Mouse (Mus musculus) heart, embryonic 14.5 days (tissue): ENCODE data around the gene Dazap1. TPM values are rescaled to one million over a fixed set of nuclear protein-coding genes. Genes with fewer than 3 reads are reported as not detected.
"Not testable (repeated sequence)": the region's sequence is repeated elsewhere in the genome, so short reads cannot be mapped to it uniquely, and the experiment has no call there.

ENCODE experiments used
- ATAC-seq: fragments of 200-750 bp; cut with Nextera tagmentation; 2 replicates; pipeline ENCODE4 v1.8.0; 2017; ENCODE audit warnings: low read depth, moderate TSS enrichment; ENCODE audit not compliant: insufficient number of reproducible peaks, insufficient read depth, low FRiP score
- H3K27ac ChIP-seq, 2 experiments: fragments of 200-500 bp in 1 of 2; fragments of 300-500 bp in 1 of 2; sonication (generic) in 1 of 2; replicated peaks in 1 of 2; 2 replicates each; pipeline ENCODE4 v1.5.1; 2012 to 2014; ENCODE audit warnings: low read depth in 2 of 2, low read length in 2 of 2, control low read depth in 1 of 2, mild to moderate bottlenecking in 1 of 2, mixed read lengths in 1 of 2; ENCODE audit not compliant: control insufficient read depth in 1 of 2, insufficient read depth in 1 of 2
- H3K27me3 ChIP-seq: fragments of 300-500 bp; sonication (generic); 2 replicates; pipeline ENCODE4 v1.6.1; 2014; ENCODE audit warnings: mild to moderate bottlenecking, low read length, control low read depth; ENCODE audit not compliant: control insufficient read depth, insufficient read depth
- H3K36me3 ChIP-seq: fragments of 300-500 bp; sonication (generic); 2 replicates; pipeline ENCODE4 v1.6.1; 2014; ENCODE audit warnings: mild to moderate bottlenecking, control low read depth, low read length, mixed read lengths; ENCODE audit not compliant: control insufficient read depth, insufficient read depth
- H3K4me1 ChIP-seq, 2 experiments: fragments of 200-500 bp in 1 of 2; fragments of 300-500 bp in 1 of 2; sonication (generic) in 1 of 2; 2 replicates each; pipeline ENCODE4 v1.6.1; 2012 to 2014; ENCODE audit warnings: low read length in 2 of 2, control low read depth in 1 of 2, mixed read lengths in 1 of 2; ENCODE audit not compliant: control insufficient read depth in 2 of 2, insufficient read depth in 2 of 2
- H3K4me2 ChIP-seq: fragments of 300-500 bp; sonication (generic); 2 replicates; pipeline ENCODE4 v1.6.1; 2014; ENCODE audit warnings: mild to moderate bottlenecking, low read length
- H3K4me3 ChIP-seq, 2 experiments: fragments of 200-500 bp in 1 of 2; fragments of 300-500 bp in 1 of 2; sonication (generic) in 1 of 2; 2 replicates each; pipeline ENCODE4 v1.5.1; 2012 to 2014; ENCODE audit warnings: low read length in 2 of 2, mild to moderate bottlenecking in 2 of 2, control low read depth in 1 of 2, low read depth in 1 of 2, moderate library complexity in 1 of 2; ENCODE audit not compliant: control insufficient read depth in 1 of 2, insufficient read depth in 1 of 2
- H3K9ac ChIP-seq: fragments of 300-500 bp; sonication (generic); 2 replicates; pipeline ENCODE4 v1.6.1; 2014; ENCODE audit warnings: mild to moderate bottlenecking, low read length
- H3K9me3 ChIP-seq: fragments of 300-500 bp; sonication (generic); 2 replicates; pipeline ENCODE4 v1.6.1; 2016; ENCODE audit warnings: low read length, control low read depth; ENCODE audit not compliant: control insufficient read depth
- WGBS: fragments of 180-500 bp; shearing (Covaris S2); extraction: QIAGEN DNeasy Blood & Tissue Kit; methylation state at CpG from one replicate; pipeline ENCODE4 v1.1.7; 2014; 5-methylcytosine and 5-hydroxymethylcytosine counted together
- polyA plus RNA-seq: library from polyadenylated mRNA; unstranded; fragments of >200 nt; fragmentation: Nextera tagmentation; extraction: Ambion mirVana; gene quantifications from 2 replicates; pipeline ENCODE4 v1.2.1, GENCODE M21; 2014

Gene Dazap1
- polyA plus RNA-seq, result 25.0 and 27.5 TPM in 2 replicates

GRCm38 (mm10) chr10:80260642-80261584 lies at the start of gene Dazap1, which contains the start of gene Gamt:
Gene Dazap1 (plus strand): TSS chr10:80261486.
Gene Gamt (minus strand): TSS chr10:80261012.
- Histone ChIP-seq H3K4me3 (peak within 1 kb of the TSS; percentile 53 to 60), H3K9ac (peak within 1 kb of the TSS; percentile 82), H3K27ac (peak within 1 kb of the TSS; percentile 88 to 98), H3K9me3 (no peaks in the 10 kb centered on the region), H3K27me3 (no peaks in the 10 kb centered on the region), H3K36me3 (peaks cover 34% of the 10 kb centered on the region), H3K4me2 (peak within 1 kb of the TSS; percentile 95), H3K4me1 (peaks cover 21 to 34% of the 10 kb centered on the region in 2 experiments)
- peak; percentile 90 for ATAC-seq
- under 1% methylated on average over 49 of the region's 49 CpGs for WGBS

GRCm38 (mm10) chr10:80211547-80212103 lies 49.7 kb upstream of the Dazap1 start:
- not testable (repeated sequence) for H3K4me1 ChIP-seq, H3K27ac ChIP-seq, H3K36me3 ChIP-seq, H3K4me3 ChIP-seq, H3K27me3 ChIP-seq, H3K9me3 ChIP-seq, H3K4me2 ChIP-seq, H3K9ac ChIP-seq, ATAC-seq
- WGBS, result 81% methylated on average over 7 of the region's 7 CpGs

DNA sequence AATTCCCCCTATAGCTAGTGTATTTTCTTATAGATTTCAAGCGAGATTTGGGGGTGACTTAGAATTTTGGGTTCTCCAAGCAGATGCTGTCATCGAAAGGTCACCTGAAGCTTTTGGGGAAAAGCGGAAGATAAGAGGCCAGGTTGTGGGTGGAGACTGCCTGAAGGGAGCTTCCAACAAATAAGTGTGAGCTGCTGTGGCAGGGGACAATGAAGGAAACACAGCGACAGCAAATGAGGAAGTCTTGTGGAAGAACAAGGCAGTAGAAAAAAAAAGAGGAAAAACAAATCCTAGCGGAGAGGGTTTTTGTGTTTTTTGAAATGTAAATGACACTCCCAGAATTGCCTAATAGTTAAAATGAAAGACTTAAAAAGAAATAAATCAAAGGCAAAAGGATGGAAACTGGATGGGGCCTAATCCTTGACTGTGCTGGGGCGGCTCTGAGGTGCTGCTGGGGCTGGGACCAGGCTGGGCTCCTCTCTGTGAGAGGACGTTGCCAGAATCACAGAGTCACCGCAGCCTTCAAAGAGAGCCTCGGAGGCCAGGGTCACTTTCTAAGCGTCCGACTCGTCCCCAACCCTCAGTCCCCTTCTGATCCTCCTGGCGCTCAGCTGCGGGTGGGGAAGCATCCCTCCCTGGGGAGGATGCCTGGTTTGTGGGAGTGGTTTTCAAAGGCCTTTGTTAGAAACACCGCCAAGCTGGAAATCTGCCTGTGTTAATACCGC lies 46.1 kb upstream of the Dazap1 start:
- H3K4me1 ChIP-seq, result no peaks in the 10 kb centered on the region; a peak in 1 of 4 replicates
- H3K4me2 ChIP-seq, result no peak overlapping the region
- no peak for ATAC-seq
- H3K4me3 ChIP-seq, result no peak overlapping the region
- H3K27ac ChIP-seq, result no peak overlapping the region
- H3K9me3 ChIP-seq, result no peaks in the 10 kb centered on the region
- H3K27me3 ChIP-seq, result no peaks in the 10 kb centered on the region
- no peak overlapping the region for H3K9ac ChIP-seq
- 34% methylated on average over 16 of the region's 16 CpGs for WGBS
- no peaks in the 10 kb centered on the region for H3K36me3 ChIP-seq

DNA sequence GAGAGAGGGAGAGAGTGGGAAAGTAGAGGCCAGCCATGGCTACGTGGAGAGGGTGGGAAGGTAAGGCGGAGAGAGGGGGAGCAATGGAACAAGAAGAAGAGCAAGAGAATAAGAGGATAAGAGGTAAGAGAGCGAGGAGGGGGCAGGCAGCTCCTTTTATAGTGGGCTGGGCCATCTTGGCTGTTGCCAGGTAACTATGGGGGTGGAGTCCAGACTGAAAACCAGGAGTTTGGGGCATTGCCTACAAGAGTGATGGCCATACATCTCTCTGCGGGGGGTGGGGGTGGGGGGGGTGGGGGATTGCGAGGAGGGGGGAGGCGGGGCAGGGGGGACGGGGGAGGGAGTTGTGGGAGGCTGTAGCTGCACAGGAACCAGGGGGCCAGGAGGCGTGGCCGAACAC lies 40.6 kb upstream of the Dazap1 start:
- no peak overlapping the region for H3K27ac ChIP-seq
- peaks cover 3 to 7% of the 10 kb centered on the region in 2 experiments; a peak in 2 of 4 replicates for H3K4me1 ChIP-seq
- no peak overlapping the region for H3K4me2 ChIP-seq
- H3K27me3 ChIP-seq, result no peaks in the 10 kb centered on the region
- no peak overlapping the region for H3K4me3 ChIP-seq
- no peak for ATAC-seq
- H3K9me3 ChIP-seq, result no peaks in the 10 kb centered on the region
- no peaks in the 10 kb centered on the region for H3K36me3 ChIP-seq
- WGBS, result 44% methylated on average over 7 of the region's 9 CpGs
- no peak overlapping the region for H3K9ac ChIP-seq

GRCm38 (mm10) chr10:80223137-80223536 lies 38.1 kb upstream of the Dazap1 start:
- H3K9me3 ChIP-seq, H3K36me3 ChIP-seq, H3K9ac ChIP-seq, H3K4me3 ChIP-seq, H3K4me2 ChIP-seq, ATAC-seq, H3K27ac ChIP-seq, H3K27me3 ChIP-seq: not testable (repeated sequence)
- H3K4me1 ChIP-seq, result peaks cover 18 to 20% of the 10 kb centered on the region in 2 experiments
- WGBS, result 82% methylated on average over 2 of the region's 2 CpGs

DNA sequence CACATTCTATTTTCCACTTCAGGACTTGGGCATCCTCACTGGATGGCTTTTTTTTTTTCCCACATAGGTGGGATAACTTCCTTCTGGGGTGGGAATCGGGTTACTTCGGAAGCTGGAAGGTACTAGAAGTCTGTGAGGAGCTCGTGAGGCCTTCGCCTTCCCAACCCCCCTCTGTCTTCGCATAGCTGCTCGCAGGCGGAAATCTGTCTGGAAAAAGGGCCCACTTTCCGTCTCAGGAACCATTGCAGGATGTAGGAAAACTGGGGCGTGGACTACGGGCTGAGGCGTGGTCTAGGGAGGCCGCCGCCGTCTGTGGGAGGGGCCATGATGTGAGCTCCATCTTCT lies 35.2 kb upstream of the Dazap1 start:
- peaks cover 27% of the 10 kb centered on the region for H3K36me3 ChIP-seq
- H3K27me3 ChIP-seq, result no peaks in the 10 kb centered on the region
- no peaks in the 10 kb centered on the region for H3K9me3 ChIP-seq
- no peak for ATAC-seq
- peak overlapping the region; percentile 98 for H3K4me2 ChIP-seq
- peak overlapping the region; percentile 75 to 85 for H3K4me3 ChIP-seq
- peak overlapping the region; percentile 71 for H3K9ac ChIP-seq
- 1% methylated on average over 14 of the region's 14 CpGs for WGBS
- peaks cover 18 to 26% of the 10 kb centered on the region in 2 experiments for H3K4me1 ChIP-seq
- H3K27ac ChIP-seq, result peak overlapping the region; percentile 90 to 93

- Histone ChIP-seq H3K4me2 (peak within 1 kb of the TSS; percentile 98), H3K4me3 (peak within 1 kb of the TSS; percentile 75 to 85), H3K27ac (peak within 1 kb of the TSS; percentile 90 to 93), H3K4me1 (peaks cover 14 to 26% of the 10 kb centered on the region in 2 experiments), H3K36me3 (peaks cover 32% of the 10 kb centered on the region), H3K27me3 (no peaks in the 10 kb centered on the region), H3K9me3 (no peaks in the 10 kb centered on the region), H3K9ac (peak within 1 kb of the TSS; percentile 95)
- WGBS, result under 1% methylated on average over 44 of the region's 75 CpGs
- ATAC-seq, result peak; percentile 99
Observed at GRCm38 (mm10) chr10:80226416-80227165, 34.7 kb upstream of the Dazap1 start, which contains the start of gene Mum1. Gene Mum1 (plus strand): TSS chr10:80226434.
